Mouse (Mus musculus): ENCODE data around the gene Gucd1.

DNA sequence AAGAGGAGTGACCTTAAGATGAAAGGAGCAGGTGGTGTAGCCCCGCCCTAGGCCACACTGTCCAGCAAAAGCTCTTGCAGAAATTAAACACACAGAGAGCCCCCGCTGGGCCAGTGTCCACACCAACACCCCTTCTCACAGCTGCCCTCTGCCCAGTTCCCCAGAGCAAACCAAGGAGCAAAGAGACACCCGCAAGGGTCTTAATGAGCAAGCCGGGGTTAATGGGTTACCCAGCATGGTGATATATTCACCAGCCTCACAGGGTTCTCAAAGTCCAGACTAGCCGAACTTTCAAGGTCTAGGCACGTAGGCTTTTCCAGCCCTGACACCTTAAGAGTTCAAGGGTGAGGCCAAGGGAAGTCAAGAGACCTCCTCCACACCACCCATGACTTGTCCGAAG is 48.1 kb upstream of the Gucd1 start:
- TF ChIP-seq CTCF (IDR thresholded peaks at IDR 0.05; ENCODE audit: extremely low read depth, insufficient read depth, insufficient read length, insufficient replicate concordance) (no peak), POLR2A (IDR thresholded peaks at IDR 0.05; ENCODE audit: low read depth, low read length) (no peak)
